Mouse (Mus musculus): ENCODE data around the gene Smcp. TPM values are rescaled to one million over a fixed set of nuclear protein-coding genes. Genes with fewer than 3 reads are reported as not detected.

Gene Smcp
- polyA plus RNA-seq, 1 experiment from 2014 or later, result not detected

DNA sequence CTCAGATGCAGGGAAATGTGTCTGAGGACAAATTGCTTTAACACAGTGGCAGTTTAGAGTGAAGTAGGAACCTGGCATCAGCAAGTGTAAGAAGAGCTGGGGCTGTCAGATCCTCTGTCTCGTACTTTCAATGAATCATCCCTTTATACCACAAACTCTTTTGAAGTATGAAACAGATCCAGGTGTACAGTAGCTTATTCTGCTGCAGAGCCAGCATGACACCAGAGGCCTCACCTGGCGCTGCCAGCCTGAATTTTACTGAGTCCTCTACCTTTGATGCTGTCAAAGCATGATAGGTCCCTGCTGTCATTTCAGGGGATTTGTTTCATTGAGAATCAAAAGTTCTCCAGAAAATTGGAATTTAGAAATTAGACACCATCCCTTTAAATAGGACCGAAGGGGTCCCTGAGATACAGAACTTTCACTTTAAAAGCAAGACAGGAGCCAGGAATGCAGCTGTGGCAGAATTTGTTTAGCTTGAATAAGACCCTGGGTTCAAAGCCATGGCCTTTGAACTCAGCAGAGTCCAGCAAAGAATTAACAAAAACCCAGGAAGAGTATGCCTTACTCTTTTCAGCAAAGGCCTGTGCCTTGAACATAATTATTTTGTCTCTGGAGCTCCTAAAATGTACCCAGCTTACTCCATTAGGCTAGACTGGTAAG lies 5.5 kb downstream of the Smcp start:
- Histone ChIP-seq H3K4me2 (replicated peaks) (no peak overlapping the region), H3K4me3 (replicated peaks) (no peak overlapping the region), H3K27ac (replicated peaks) (no peak overlapping the region), H3K9me3 (replicated peaks) (no peaks in the 10 kb centered on the region), H3K36me3 (no peaks in the 10 kb centered on the region), H3K27me3 (no peaks in the 10 kb centered on the region), H3K4me1 (no peaks in the 10 kb centered on the region), H3K9ac (no peak overlapping the region)
- WGBS, result 39% methylated on average over 3 of the region's 3 CpGs
- no peak for ATAC-seq (ENCODE audit: insufficient number of reproducible peaks, low FRiP score, low TSS enrichment, low read depth)

GRCm38 (mm10) chr3:92579508-92579907 lies 9.3 kb downstream of the Smcp start:
- no peaks in the 10 kb centered on the region for H3K27me3 ChIP-seq
- H3K4me2 ChIP-seq (replicated peaks), result no peak overlapping the region
- H3K4me1 ChIP-seq, result no peaks in the 10 kb centered on the region
- H3K27ac ChIP-seq (replicated peaks), result no peak overlapping the region
- H3K9ac ChIP-seq, result no peak overlapping the region
- no peaks in the 10 kb centered on the region for H3K36me3 ChIP-seq
- H3K9me3 ChIP-seq (replicated peaks), result no peaks in the 10 kb centered on the region
- no peak for ATAC-seq (ENCODE audit: insufficient number of reproducible peaks, low FRiP score, low TSS enrichment, low read depth)
- WGBS, result 60% methylated on average over 1 of the region's 1 CpGs
- H3K4me3 ChIP-seq (replicated peaks), result no peak overlapping the region

DNA sequence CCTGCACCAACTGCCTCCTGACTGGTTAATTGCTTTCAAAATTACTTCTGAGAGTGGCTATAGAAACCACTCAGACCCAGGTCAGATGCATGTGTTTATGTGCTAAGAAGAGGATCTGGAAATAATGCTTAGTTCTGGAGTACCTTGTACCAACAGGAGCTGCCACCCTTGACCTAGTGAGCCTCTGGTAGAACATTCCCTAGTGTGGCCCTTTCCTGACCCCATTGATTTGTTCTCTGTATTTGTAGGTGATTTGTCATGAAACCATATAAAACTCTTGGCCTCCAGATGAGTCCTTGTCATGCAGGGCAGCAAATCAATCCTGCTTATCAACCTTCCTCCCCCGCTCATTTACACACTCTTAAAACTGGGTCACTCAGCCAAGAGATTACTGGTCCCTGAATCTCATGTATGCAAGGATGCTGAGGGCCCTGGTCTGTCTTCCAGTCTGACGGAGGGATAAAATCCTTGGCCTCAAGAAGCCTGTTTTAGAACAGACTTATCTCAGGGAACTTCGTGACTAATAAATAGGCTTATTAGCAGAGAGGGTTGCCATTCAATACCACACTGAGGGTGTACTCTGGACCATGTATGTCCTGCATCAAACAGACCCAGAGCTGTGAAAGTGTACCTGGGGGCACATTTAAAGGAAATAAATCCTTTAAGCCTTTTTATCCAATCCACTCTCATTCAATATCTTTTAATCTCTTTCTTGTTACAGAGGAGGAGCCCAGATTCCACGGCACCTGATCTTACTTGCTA lies 10.0 kb downstream of the Smcp start:
- H3K36me3 ChIP-seq, result no peaks in the 10 kb centered on the region
- H3K4me1 ChIP-seq, result no peaks in the 10 kb centered on the region
- H3K27me3 ChIP-seq, result no peaks in the 10 kb centered on the region
- WGBS, result 68% methylated on average over 4 of the region's 4 CpGs
- H3K4me3 ChIP-seq (replicated peaks), result no peak overlapping the region
- no peak overlapping the region for H3K4me2 ChIP-seq (replicated peaks)
- no peaks in the 10 kb centered on the region for H3K9me3 ChIP-seq (replicated peaks)
- no peak overlapping the region for H3K9ac ChIP-seq
- no peak; the same call in 1 of the 2 replicates for ATAC-seq (ENCODE audit: insufficient number of reproducible peaks, low FRiP score, low TSS enrichment, low read depth)
- no peak overlapping the region for H3K27ac ChIP-seq (replicated peaks)

- H3K9me3 ChIP-seq (replicated peaks), result no peaks in the 10 kb centered on the region
- H3K27me3 ChIP-seq, result no peaks in the 10 kb centered on the region
- no peak within 1 kb of the TSS for H3K4me2 ChIP-seq (replicated peaks)
- H3K27ac ChIP-seq (replicated peaks), result no peak within 1 kb of the TSS
- WGBS, result 75% methylated on average over 1 of the region's 1 CpGs
- no peak within 1 kb of the TSS for H3K9ac ChIP-seq
- no peak within 1 kb of the TSS for H3K4me3 ChIP-seq (replicated peaks)
- H3K4me1 ChIP-seq, result no peaks in the 10 kb centered on the region
- H3K36me3 ChIP-seq, result no peaks in the 10 kb centered on the region
- no peak for ATAC-seq (ENCODE audit: insufficient number of reproducible peaks, low FRiP score, low TSS enrichment, low read depth)
Measured at GRCm38 (mm10) chr3:92573449-92574041, 15.3 kb downstream of the Smcp start, which contains the start of gene Ivl. Ivl (minus strand) TSS chr3:92573735.

GRCm38 (mm10) chr3:92572514-92573155 lies 16.2 kb downstream of the Smcp start:
- no peak for ATAC-seq (ENCODE audit: insufficient number of reproducible peaks, low FRiP score, low TSS enrichment, low read depth)
- H3K4me3 ChIP-seq (replicated peaks), result no peak overlapping the region
- no peak overlapping the region for H3K4me2 ChIP-seq (replicated peaks)
- no peaks in the 10 kb centered on the region for H3K9me3 ChIP-seq (replicated peaks)
- H3K4me1 ChIP-seq, result no peaks in the 10 kb centered on the region
- WGBS, result 61% methylated on average over 2 of the region's 2 CpGs
- H3K36me3 ChIP-seq, result no peaks in the 10 kb centered on the region
- H3K27ac ChIP-seq (replicated peaks), result no peak overlapping the region
- H3K9ac ChIP-seq, result no peak overlapping the region
- H3K27me3 ChIP-seq, result no peaks in the 10 kb centered on the region

DNA sequence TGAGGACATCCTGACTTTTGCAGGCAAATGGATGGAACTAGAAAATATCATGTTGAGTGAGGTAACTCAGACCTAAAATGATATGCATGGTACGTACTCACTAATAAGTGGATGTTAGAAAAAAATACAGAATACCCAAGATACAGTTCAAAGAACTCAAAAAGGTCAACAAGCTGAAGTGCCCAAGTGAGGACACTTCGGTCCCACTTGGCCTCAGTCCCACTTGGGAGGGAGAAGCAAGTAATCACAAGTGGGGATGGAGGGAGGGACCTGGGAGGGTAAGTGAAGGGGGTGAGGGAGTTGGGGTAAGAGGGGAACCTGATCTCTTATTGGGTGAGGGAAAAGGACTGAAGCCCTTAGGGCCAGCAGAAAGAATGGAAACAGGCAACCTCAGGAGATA lies 20.0 kb downstream of the Smcp start:
- Histone ChIP-seq H3K9me3 (replicated peaks) (no peaks in the 10 kb centered on the region), H3K9ac (no peak overlapping the region), H3K36me3 (no peaks in the 10 kb centered on the region), H3K4me1 (no peaks in the 10 kb centered on the region), H3K4me3 (replicated peaks) (no peak overlapping the region), H3K4me2 (replicated peaks) (no peak overlapping the region), H3K27ac (replicated peaks) (no peak overlapping the region), H3K27me3 (no peaks in the 10 kb centered on the region)
- 89% methylated on average over 2 of the region's 2 CpGs for WGBS
- ATAC-seq (ENCODE audit: insufficient number of reproducible peaks, low FRiP score, low TSS enrichment, low read depth), result no peak

- no peak for ATAC-seq (ENCODE audit: insufficient number of reproducible peaks, low FRiP score, low TSS enrichment, low read depth)
- H3K27me3 ChIP-seq, result no peaks in the 10 kb centered on the region
- H3K4me2 ChIP-seq (replicated peaks), result no peak overlapping the region
- no peaks in the 10 kb centered on the region for H3K36me3 ChIP-seq
- H3K9me3 ChIP-seq (replicated peaks), result no peaks in the 10 kb centered on the region
- no peak overlapping the region for H3K4me3 ChIP-seq (replicated peaks)
- no peak overlapping the region for H3K27ac ChIP-seq (replicated peaks)
- no peaks in the 10 kb centered on the region for H3K4me1 ChIP-seq
- no peak overlapping the region for H3K9ac ChIP-seq
Measured at GRCm38 (mm10) chr3:92565418-92565817, 23.4 kb downstream of the Smcp start.

DNA sequence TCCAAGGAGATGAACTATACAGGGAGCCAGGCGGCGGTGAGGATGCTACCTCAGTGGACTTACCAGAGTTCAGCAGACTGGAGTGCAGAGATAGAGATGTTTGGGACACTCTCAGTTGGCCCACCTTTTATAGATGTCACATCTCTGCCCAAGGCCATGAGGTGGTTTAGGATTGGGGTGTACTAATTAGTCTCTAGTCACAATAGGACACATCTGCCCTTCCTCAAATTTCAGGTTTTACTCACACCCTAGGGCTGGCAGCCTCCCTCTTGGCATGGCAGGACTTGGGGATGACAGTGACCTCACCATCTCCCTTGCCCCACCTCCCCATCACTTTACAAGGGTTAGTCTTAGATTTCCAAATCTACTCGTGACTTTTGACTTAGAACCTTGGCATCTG lies 54.4 kb downstream of the Smcp start, which contains the start of gene 2310046K23Rik:
Gene 2310046K23Rik (minus strand): TSS at position 101 of the 400 bp plus-strand sequence.
- Histone ChIP-seq H3K27ac (replicated peaks) (no peak within 1 kb of the TSS), H3K4me1 (no peaks in the 10 kb centered on the region), H3K36me3 (no peaks in the 10 kb centered on the region), H3K9me3 (replicated peaks) (0 out of 2 replicates have a peak, but pooled peaks cover under 1% of the 10 kb centered on the region), H3K4me3 (replicated peaks) (no peak within 1 kb of the TSS), H3K9ac (no peak within 1 kb of the TSS), H3K27me3 (no peaks in the 10 kb centered on the region), H3K4me2 (replicated peaks) (no peak within 1 kb of the TSS)
- WGBS, result 89% methylated on average over 3 of the region's 3 CpGs
- ATAC-seq (ENCODE audit: insufficient number of reproducible peaks, low FRiP score, low TSS enrichment, low read depth), result no peak

Other genes with a start within 250 kb of the Smcp start
- gene Sprr2d, start 249.9 kb downstream of the Smcp start, polyA plus RNA-seq (2015; fragmentation: Nextera tagmentation; extraction: Ambion mirVana), result not detected in 2 replicates
- not detected in 2 replicates for gene Sprr2e, start 236.9 kb downstream of the Smcp start, polyA plus RNA-seq (2015; fragmentation: Nextera tagmentation; extraction: Ambion mirVana)
- gene Sprr2f, start 223.8 kb downstream of the Smcp start, polyA plus RNA-seq (2015; fragmentation: Nextera tagmentation; extraction: Ambion mirVana), result not detected in 2 replicates
- 1.5 and 4.6 TPM in 2 replicates for gene Sprr2h, start 203.3 kb downstream of the Smcp start, polyA plus RNA-seq (2015; fragmentation: Nextera tagmentation; extraction: Ambion mirVana)
- 0.29 TPM in 1 of 2 replicates, not detected in the other for gene Sprr2i, start 181.0 kb downstream of the Smcp start, polyA plus RNA-seq (2015; fragmentation: Nextera tagmentation; extraction: Ambion mirVana)
- 0.26 TPM in 1 of 2 replicates, not detected in the other for gene Sprr2j-ps, start 170.9 kb downstream of the Smcp start, polyA plus RNA-seq (2015; fragmentation: Nextera tagmentation; extraction: Ambion mirVana)
- gene Gm9774, start 159.6 kb downstream of the Smcp start, polyA plus RNA-seq (2015; fragmentation: Nextera tagmentation; extraction: Ambion mirVana), result 8.5 and 21.1 TPM in 2 replicates
- 1.2 TPM in 2 replicates for gene Sprr2k, start 156.4 kb downstream of the Smcp start, polyA plus RNA-seq (2015; fragmentation: Nextera tagmentation; extraction: Ambion mirVana)
- 50.3 and 55.6 TPM in 2 replicates for gene Sprr1b, start 150.2 kb downstream of the Smcp start, polyA plus RNA-seq (2015; fragmentation: Nextera tagmentation; extraction: Ambion mirVana)
- 27.2 and 28.3 TPM in 2 replicates for gene Sprr3, start 130.3 kb downstream of the Smcp start, polyA plus RNA-seq (2015; fragmentation: Nextera tagmentation; extraction: Ambion mirVana)
- gene Sprr1a, start 103.1 kb downstream of the Smcp start, polyA plus RNA-seq (2015; fragmentation: Nextera tagmentation; extraction: Ambion mirVana), result 303 and 332 TPM in 2 replicates
- 2.3 and 6.7 TPM in 2 replicates for gene Sprr4, start 88.5 kb downstream of the Smcp start, polyA plus RNA-seq (2015; fragmentation: Nextera tagmentation; extraction: Ambion mirVana)
- 5.0 and 5.6 TPM in 2 replicates for gene 2310046K23Rik, start 54.5 kb downstream of the Smcp start, polyA plus RNA-seq (2015; fragmentation: Nextera tagmentation; extraction: Ambion mirVana)
- gene Ivl, start 15.3 kb downstream of the Smcp start, polyA plus RNA-seq (2015; fragmentation: Nextera tagmentation; extraction: Ambion mirVana), result 11.6 and 13.2 TPM in 2 replicates
- 0.89 and 1.1 TPM in 2 replicates for gene 2210017I01Rik, start 18.5 kb upstream of the Smcp start, polyA plus RNA-seq (2015; fragmentation: Nextera tagmentation; extraction: Ambion mirVana)
- 7.3 TPM in 2 replicates for gene Lce6a, start 32.7 kb upstream of the Smcp start, polyA plus RNA-seq (2015; fragmentation: Nextera tagmentation; extraction: Ambion mirVana)
- 6.2 and 8.1 TPM in 2 replicates for gene Lce1a1, start 59.3 kb upstream of the Smcp start, polyA plus RNA-seq (2015; fragmentation: Nextera tagmentation; extraction: Ambion mirVana)
- 2.0 and 2.4 TPM in 2 replicates for gene Lce1b, start 67.9 kb upstream of the Smcp start, polyA plus RNA-seq (2015; fragmentation: Nextera tagmentation; extraction: Ambion mirVana)
- 8.7 and 11.9 TPM in 2 replicates for gene Lce1a2, start 81.3 kb upstream of the Smcp start, polyA plus RNA-seq (2015; fragmentation: Nextera tagmentation; extraction: Ambion mirVana)
- gene Lce1c, start 90.2 kb upstream of the Smcp start, polyA plus RNA-seq (2015; fragmentation: Nextera tagmentation; extraction: Ambion mirVana), result 4.5 and 8.4 TPM in 2 replicates
- gene Lce1d, start 98.2 kb upstream of the Smcp start, polyA plus RNA-seq (2015; fragmentation: Nextera tagmentation; extraction: Ambion mirVana), result 2.1 and 3.6 TPM in 2 replicates
- gene Lce1e, start 120.1 kb upstream of the Smcp start, polyA plus RNA-seq (2015; fragmentation: Nextera tagmentation; extraction: Ambion mirVana), result 1.0 and 2.4 TPM in 2 replicates
- 1.5 and 3.7 TPM in 2 replicates for gene Lce1f, start 131.4 kb upstream of the Smcp start, polyA plus RNA-seq (2015; fragmentation: Nextera tagmentation; extraction: Ambion mirVana)
- gene Gm38119, start 150.1 kb upstream of the Smcp start, polyA plus RNA-seq (2015; fragmentation: Nextera tagmentation; extraction: Ambion mirVana), result not detected in 2 replicates
- 0.56 and 1.8 TPM in 2 replicates for gene Lce1g, start 163.3 kb upstream of the Smcp start, polyA plus RNA-seq (2015; fragmentation: Nextera tagmentation; extraction: Ambion mirVana)
- gene Lce1h, start 176.1 kb upstream of the Smcp start, polyA plus RNA-seq (2015; fragmentation: Nextera tagmentation; extraction: Ambion mirVana), result 1.4 and 3.7 TPM in 2 replicates
- 2.4 and 7.3 TPM in 2 replicates for gene Lce1i, start 189.9 kb upstream of the Smcp start, polyA plus RNA-seq (2015; fragmentation: Nextera tagmentation; extraction: Ambion mirVana)
- 0.74 and 1.5 TPM in 2 replicates for gene Lce1j, start 201.5 kb upstream of the Smcp start, polyA plus RNA-seq (2015; fragmentation: Nextera tagmentation; extraction: Ambion mirVana)
- 0.28 and 2.4 TPM in 2 replicates for gene Lce1k, start 218.9 kb upstream of the Smcp start, polyA plus RNA-seq (2015; fragmentation: Nextera tagmentation; extraction: Ambion mirVana)
- 1.9 and 6.5 TPM in 2 replicates for gene Kprp, start 238.2 kb upstream of the Smcp start, polyA plus RNA-seq (2015; fragmentation: Nextera tagmentation; extraction: Ambion mirVana)